Mouse (Mus musculus): ENCODE results near the gene Prkcb. TPM values are rescaled to one million over a fixed set of nuclear protein-coding genes. Genes with fewer than 3 reads are reported as not detected.

Prkcb gene
- polyA plus RNA-seq, 1 experiment from 2014 or later = 119 TPM

Other genes with a start within 250 kb of the Prkcb start
- 81.6 and 82.7 TPM in 2 replicates for gene Ubfd1, start 221.6 kb upstream of the Prkcb start, polyA plus RNA-seq (2015; fragmentation: Nextera tagmentation; extraction: Ambion mirVana)
- 9.8 and 10.7 TPM in 2 replicates for gene Ears2, start 221.5 kb upstream of the Prkcb start, polyA plus RNA-seq (2015; fragmentation: Nextera tagmentation; extraction: Ambion mirVana)
- gene Ndufab1, start 186.9 kb upstream of the Prkcb start, polyA plus RNA-seq (2015; fragmentation: Nextera tagmentation; extraction: Ambion mirVana) = 668 and 708 TPM in 2 replicates
- gene Palb2, start 155.8 kb upstream of the Prkcb start, polyA plus RNA-seq (2015; fragmentation: Nextera tagmentation; extraction: Ambion mirVana) = 5.4 and 6.1 TPM in 2 replicates
- 154 and 157 TPM in 2 replicates for gene Dctn5, start 155.7 kb upstream of the Prkcb start, polyA plus RNA-seq (2015; fragmentation: Nextera tagmentation; extraction: Ambion mirVana)
- gene Plk1, start 129.3 kb upstream of the Prkcb start, polyA plus RNA-seq (2015; fragmentation: Nextera tagmentation; extraction: Ambion mirVana) = 21.8 and 28.9 TPM in 2 replicates
- gene Ern2, start 102.5 kb upstream of the Prkcb start, polyA plus RNA-seq (2015; fragmentation: Nextera tagmentation; extraction: Ambion mirVana) = 1.1 and 1.3 TPM in 2 replicates
- 1.2 and 1.3 TPM in 2 replicates for gene Chp2, start 69.3 kb upstream of the Prkcb start, polyA plus RNA-seq (2015; fragmentation: Nextera tagmentation; extraction: Ambion mirVana)